Mouse (Mus musculus) effector memory CD4-positive, alpha-beta T cell, adult 7 months (primary cell): Measurements from ENCODE around the gene Tie1. TPM values are rescaled to one million over a fixed set of nuclear protein-coding genes. Genes with fewer than 3 reads are reported as not detected.

ENCODE experiments used
- polyA plus RNA-seq: library from polyadenylated mRNA; unstranded; fragments of 100-300 nt; shearing (Covaris generic); gene quantifications from one replicate; pipeline ENCODE4 v1.2.1, GENCODE M21; 2017

Tie1 gene
- not detected for polyA plus RNA-seq

DNA sequence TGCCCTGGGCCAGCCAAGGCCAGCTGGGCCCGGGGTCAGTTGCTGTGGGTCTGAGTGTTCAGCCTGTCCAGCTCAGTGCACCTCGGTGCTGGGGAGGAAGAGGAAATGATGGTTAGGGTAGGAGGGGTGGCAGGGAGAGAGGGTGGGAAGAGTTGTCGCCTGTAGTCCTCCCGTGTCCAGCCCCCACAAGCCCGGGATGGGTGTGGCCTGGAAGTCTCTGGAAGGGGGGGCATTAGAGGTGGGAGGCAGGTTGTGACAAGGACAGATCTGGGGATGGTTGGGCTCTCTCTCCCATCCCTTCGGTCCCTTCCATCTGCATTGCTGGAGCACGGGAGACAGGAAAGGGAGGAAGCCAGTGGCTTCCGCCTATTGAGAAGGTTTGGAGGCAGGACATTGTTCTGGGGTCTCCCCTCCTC, at the start of gene Tie1:
Gene Tie1 (minus strand): TSS at position 345 of the 416 bp plus-strand sequence.

DNA sequence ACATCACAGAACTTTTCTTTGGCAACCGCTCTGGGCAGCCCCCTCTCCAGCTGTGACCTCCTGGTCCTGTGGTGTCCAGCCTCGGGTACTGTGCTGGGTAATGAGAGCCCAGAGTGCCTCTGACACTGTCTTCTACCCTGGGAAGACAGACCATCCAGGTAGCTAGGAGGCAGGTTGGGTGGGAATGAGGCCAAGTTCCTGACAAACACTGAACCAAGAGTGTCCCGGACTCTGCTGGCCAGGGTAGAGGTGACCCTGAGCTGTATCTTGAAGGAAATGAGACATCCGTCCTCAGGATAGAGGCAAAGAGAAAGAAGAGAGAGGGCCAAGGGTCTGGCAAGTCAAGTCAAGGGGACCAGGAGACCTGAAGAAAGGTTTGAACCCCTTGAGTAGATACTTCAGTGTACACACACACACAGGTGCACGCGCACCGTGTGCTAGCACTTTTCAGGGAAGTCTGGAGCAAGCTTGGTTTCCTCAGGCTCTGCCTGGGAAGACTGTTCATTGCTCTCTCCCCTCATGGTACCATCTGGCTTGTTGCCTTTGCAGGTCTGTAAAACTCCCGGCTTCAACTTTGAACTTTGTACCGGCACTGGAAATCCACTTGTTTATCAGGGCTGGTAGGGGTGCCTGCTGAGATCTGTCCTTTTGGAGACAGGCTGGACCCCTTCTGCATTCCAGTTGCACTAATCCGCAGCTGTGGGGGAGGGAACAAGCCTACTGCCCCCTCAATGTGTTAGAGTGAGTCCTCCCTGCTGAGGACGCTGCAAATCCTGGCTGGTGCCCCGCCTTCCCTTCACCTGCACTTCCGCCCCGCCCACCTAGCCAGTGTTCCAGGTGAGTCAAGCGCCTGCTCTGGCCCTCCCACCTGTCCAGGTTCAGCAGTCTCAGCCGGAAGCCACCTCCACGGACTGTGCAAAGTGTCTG, 36.8 kb upstream of the Tie1 start, which contains the start of gene 2610528J11Rik:
Gene 2610528J11Rik (plus strand): TSS at position 592 of the 927 bp plus-strand sequence.

DNA sequence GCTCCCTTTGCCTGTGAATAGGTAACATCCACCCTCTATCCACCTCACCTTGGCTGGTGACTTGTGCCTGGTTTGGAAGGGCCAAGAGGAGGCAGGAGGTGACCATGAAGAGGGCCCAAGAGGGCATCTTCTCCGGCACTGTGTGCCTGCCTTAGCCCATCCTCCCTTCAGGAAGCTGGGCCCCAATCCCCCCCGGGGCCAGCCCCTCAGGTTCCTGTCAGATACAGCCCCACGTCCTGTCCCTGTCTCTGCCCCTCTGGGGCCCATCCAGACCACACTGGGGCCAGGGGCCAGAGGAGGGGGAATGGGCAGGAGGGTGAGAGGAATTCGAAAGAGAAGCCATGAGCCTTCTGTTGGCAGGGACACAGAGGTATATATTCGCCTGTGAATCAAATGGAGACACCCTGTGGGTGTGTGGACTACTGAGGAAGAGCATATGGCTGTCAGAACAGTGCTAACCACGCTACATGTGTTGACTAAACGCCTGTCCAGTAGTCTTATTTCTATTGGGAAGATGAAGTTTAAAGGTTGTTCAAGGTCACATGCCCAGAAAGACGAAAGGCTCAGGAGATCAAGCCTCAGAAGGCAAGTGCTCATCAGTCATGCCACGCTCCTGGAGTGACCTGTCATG, 32.4 kb downstream of the Tie1 start, which contains the start of gene Mpl:
Gene Mpl (minus strand): TSS at position 169 of the 631 bp plus-strand sequence.

DNA sequence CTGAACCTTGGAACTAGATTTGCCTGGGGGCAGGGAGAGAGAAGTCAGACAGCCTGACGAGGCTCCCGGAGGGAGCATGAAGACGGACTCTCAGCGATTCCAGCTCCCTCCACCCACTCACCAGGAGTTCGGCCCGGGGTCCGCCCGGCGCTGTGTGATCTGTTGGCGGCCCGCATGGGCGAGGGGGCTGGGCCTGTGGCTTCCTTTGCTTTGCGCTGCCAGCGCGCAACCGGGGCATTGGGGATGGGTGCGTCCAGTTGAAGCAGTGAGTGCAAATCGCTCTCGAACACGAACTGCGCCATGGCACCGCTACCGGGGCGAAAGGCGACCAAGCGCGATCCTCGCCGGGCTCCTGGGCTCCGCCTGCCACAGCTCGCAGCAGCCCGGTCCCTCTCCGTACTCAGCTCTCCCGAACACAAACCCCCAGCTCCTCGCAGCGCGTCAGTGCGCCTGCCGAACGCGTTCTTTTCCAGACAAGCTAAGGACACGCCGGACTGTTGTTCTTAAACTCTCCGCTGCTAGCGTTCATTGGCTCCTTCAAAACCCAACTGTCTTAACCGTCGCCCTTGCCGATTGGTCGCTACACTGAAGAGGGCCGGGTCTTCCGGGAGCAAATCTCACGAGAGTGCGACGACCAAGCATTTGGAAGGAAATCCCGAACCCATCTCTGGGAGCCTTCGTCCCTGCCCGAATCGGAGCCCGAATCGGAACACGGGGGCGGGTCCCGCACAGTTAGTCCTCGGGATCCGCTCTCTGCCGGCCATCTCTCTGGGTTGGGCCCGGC, 52.8 kb downstream of the Tie1 start, which contains the start of gene Cdc20:
Gene Cdc20 (minus strand): TSS at position 533 of the 784 bp plus-strand sequence.

DNA sequence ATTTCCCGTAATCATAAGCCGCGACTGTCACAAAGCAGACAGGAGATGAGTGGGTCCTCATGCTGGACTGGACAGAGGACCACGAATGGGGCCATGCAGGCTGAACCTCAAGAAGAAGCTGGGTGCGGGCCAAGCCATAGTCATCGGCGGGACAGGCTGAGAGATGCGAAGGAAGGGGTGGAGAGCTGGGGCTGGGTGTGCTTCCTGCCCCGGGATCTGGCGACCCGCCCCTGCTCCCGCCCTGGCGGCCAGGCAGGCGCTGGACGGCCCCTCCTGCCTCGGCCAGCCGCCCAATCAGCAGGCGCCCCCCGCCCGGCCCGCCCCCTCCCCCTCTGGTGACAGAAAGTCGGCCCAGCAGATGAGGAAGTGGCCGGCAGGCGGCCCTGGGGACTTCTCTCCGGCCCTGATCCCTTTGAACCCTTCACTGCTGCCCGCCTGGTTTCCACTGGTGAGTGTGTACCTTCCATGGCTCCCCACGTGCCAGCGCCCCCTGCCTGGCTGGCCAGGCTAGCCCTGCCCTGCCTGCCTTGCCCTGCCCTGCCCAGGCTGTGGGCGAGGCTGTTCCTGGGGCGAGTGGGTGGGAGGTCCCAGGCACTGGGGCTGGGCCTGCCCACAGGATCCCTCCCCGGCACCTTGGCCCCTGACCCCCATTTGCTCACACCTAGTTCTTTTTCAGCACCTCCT, 62.0 kb downstream of the Tie1 start, which contains the start of gene Elovl1:
Gene Elovl1 (plus strand): TSS at position 326 of the 684 bp plus-strand sequence.

Other genes starting within 250 kb of the Tie1 start
- 0.71 TPM for gene Ptprf, start 198.7 kb downstream of the Tie1 start, polyA plus RNA-seq
- gene Szt2, start 80.8 kb downstream of the Tie1 start, polyA plus RNA-seq: 8.3 TPM
- gene Med8, start 80.7 kb downstream of the Tie1 start, polyA plus RNA-seq: 47.3 TPM
- gene Elovl1, start 62.0 kb downstream of the Tie1 start, polyA plus RNA-seq: 73.2 TPM
- gene Cdc20, start 52.7 kb downstream of the Tie1 start, polyA plus RNA-seq: 3.3 TPM
- gene Mpl, start 32.5 kb downstream of the Tie1 start, polyA plus RNA-seq: 0.22 TPM
- gene 2610528J11Rik, start 36.9 kb upstream of the Tie1 start, polyA plus RNA-seq: not detected
- gene Tmem125, start 54.0 kb upstream of the Tie1 start, polyA plus RNA-seq: not detected
- gene Cfap57, start 130.7 kb upstream of the Tie1 start, polyA plus RNA-seq: not detected
- 120 TPM for gene Ebna1bp2, start 130.7 kb upstream of the Tie1 start, polyA plus RNA-seq
- not detected for gene Olfr62, start 168.9 kb upstream of the Tie1 start, polyA plus RNA-seq
- not detected for gene Olfr1342, start 202.7 kb upstream of the Tie1 start, polyA plus RNA-seq
- 0.34 TPM for gene Olfr1341, start 213.5 kb upstream of the Tie1 start, polyA plus RNA-seq
- gene Olfr1340, start 230.1 kb upstream of the Tie1 start, polyA plus RNA-seq: 0.11 TPM
- not detected for gene Olfr1339, start 242.1 kb upstream of the Tie1 start, polyA plus RNA-seq